Mouse (Mus musculus): Measurements from ENCODE around the gene Usp37. TPM values are rescaled to one million over a fixed set of nuclear protein-coding genes. Genes with fewer than 3 reads are reported as not detected.
A peak's percentile ranks its signal among the peaks of the same experiment; 100 is the strongest.
"Not testable (repeated sequence)": the region's sequence is repeated elsewhere in the genome, so short reads cannot be mapped to it uniquely, and the experiment has no call there.

The Usp37 gene
- polyA plus RNA-seq, 1 experiment from 2014 or later: 20.9 TPM

- Histone ChIP-seq H3K4me2 (ENCODE audit: low read depth, low read length) (no peak within 1 kb of the TSS), H3K9me3 (ENCODE audit: control insufficient read depth, low read length) (no peaks in the 10 kb centered on the region), H3K27me3 (replicated peaks; ENCODE audit: control insufficient read depth, insufficient read depth, low read length) (0 out of 2 replicates have a peak, but pooled peaks cover 2% of the 10 kb centered on the region), H3K9ac (ENCODE audit: low read depth, low read length) (no peak within 1 kb of the TSS), H3K4me1 (ENCODE audit: control insufficient read depth, insufficient read depth, low read length) (no peaks in the 10 kb centered on the region), H3K27ac (ENCODE audit: low read length) (no peak within 1 kb of the TSS), H3K4me3 (ENCODE audit: low read length) (no peak within 1 kb of the TSS), H3K36me3 (ENCODE audit: control insufficient read depth, insufficient read depth, low read length) (no peaks in the 10 kb centered on the region)
- 6% methylated on average over 6 of the region's 6 CpGs for WGBS
- ATAC-seq: no peak
Measured at GRCm38 (mm10) chr1:74542451-74542961, 1.6 kb downstream of the Usp37 start, which contains the start of gene Plcd4. Gene Plcd4 (plus strand): TSS chr1:74542888.

DNA sequence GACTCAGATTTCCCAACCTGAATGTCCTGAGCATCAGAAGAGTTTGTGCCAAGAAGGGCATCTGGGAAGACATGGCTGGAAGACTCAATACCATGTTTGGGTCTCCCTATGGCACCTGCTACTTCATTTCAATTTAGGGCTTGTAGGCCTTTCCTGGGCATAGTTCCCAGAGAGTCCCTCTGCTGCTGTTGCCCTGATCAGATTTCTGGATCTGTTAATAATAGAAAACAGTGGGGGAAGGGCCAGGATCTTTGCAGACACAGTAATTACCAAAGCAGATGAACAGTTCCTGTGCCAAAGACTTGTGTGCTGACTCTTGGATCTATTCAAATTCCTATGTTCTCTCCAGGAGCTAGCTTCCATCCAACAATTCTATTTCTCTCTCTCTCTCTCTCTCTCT is 5.4 kb downstream of the Usp37 start:
- Histone ChIP-seq H3K4me1 (ENCODE audit: control insufficient read depth, insufficient read depth, low read length) (no peaks in the 10 kb centered on the region), H3K4me2 (ENCODE audit: low read depth, low read length) (no peak overlapping the region), H3K27me3 (replicated peaks; ENCODE audit: control insufficient read depth, insufficient read depth, low read length) (0 out of 2 replicates have a peak, but pooled peaks cover 2% of the 10 kb centered on the region), H3K36me3 (ENCODE audit: control insufficient read depth, insufficient read depth, low read length) (no peaks in the 10 kb centered on the region), H3K4me3 (ENCODE audit: low read length) (no peak overlapping the region), H3K9ac (ENCODE audit: low read depth, low read length) (no peak overlapping the region), H3K27ac (ENCODE audit: low read length) (no peak overlapping the region), H3K9me3 (ENCODE audit: control insufficient read depth, low read length) (no peaks in the 10 kb centered on the region)
- no peak for ATAC-seq

GRCm38 (mm10) chr1:74528589-74528988 is 15.5 kb downstream of the Usp37 start:
- no peaks in the 10 kb centered on the region for H3K27me3 ChIP-seq (replicated peaks; ENCODE audit: control insufficient read depth, insufficient read depth, low read length)
- 95% methylated on average over 7 of the region's 7 CpGs for WGBS
- no peak overlapping the region for H3K9ac ChIP-seq (ENCODE audit: low read depth, low read length)
- no peaks in the 10 kb centered on the region for H3K4me1 ChIP-seq (ENCODE audit: control insufficient read depth, insufficient read depth, low read length)
- peaks cover 6% of the 10 kb centered on the region; the same call in 1 of the 2 replicates for H3K36me3 ChIP-seq (ENCODE audit: control insufficient read depth, insufficient read depth, low read length)
- H3K9me3 ChIP-seq (ENCODE audit: control insufficient read depth, low read length): no peaks in the 10 kb centered on the region
- no peak overlapping the region for H3K27ac ChIP-seq (ENCODE audit: low read length)
- no peak overlapping the region for H3K4me3 ChIP-seq (ENCODE audit: low read length)
- ATAC-seq: no peak
- H3K4me2 ChIP-seq (ENCODE audit: low read depth, low read length): no peak overlapping the region

GRCm38 (mm10) chr1:74524746-74525145 is 19.3 kb downstream of the Usp37 start:
- H3K9ac ChIP-seq (ENCODE audit: low read depth, low read length): no peak overlapping the region
- H3K27me3 ChIP-seq (replicated peaks; ENCODE audit: control insufficient read depth, insufficient read depth, low read length): no peaks in the 10 kb centered on the region
- 86% methylated on average over 4 of the region's 4 CpGs for WGBS
- no peak overlapping the region for H3K4me2 ChIP-seq (ENCODE audit: low read depth, low read length)
- ATAC-seq: no peak
- H3K4me1 ChIP-seq (ENCODE audit: control insufficient read depth, insufficient read depth, low read length): no peaks in the 10 kb centered on the region
- 0 out of 2 replicates have a peak, but pooled peaks cover 6% of the 10 kb centered on the region for H3K36me3 ChIP-seq (ENCODE audit: control insufficient read depth, insufficient read depth, low read length)
- no peaks in the 10 kb centered on the region for H3K9me3 ChIP-seq (ENCODE audit: control insufficient read depth, low read length)
- H3K27ac ChIP-seq (ENCODE audit: low read length): no peak overlapping the region
- H3K4me3 ChIP-seq (ENCODE audit: low read length): no peak overlapping the region

GRCm38 (mm10) chr1:74519875-74520274 is 24.2 kb downstream of the Usp37 start:
- H3K36me3 ChIP-seq (ENCODE audit: control insufficient read depth, insufficient read depth, low read length): peaks cover 6% of the 10 kb centered on the region; the same call in 1 of the 2 replicates

DNA sequence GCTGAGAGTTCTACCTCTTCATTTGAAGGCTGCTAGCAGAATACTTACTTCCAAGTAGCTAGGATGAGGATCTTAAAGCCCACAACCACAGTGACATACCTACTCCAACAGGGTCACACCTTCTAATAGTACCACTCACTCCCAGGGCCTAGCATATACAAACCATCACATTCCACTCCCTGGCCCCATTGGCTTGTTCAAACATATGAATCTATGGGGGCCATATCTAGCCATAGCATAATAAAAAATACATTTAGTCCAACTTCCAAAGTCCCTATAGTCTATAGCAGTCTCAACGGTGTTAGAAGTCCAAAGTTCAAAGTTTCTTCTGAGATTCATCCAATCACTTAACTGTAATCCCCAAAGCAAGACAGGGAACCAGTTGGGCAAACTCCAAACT is 31.1 kb downstream of the Usp37 start:
- H3K27me3 ChIP-seq (replicated peaks; ENCODE audit: control insufficient read depth, insufficient read depth, low read length); H3K9ac ChIP-seq (ENCODE audit: low read depth, low read length); H3K4me1 ChIP-seq (ENCODE audit: control insufficient read depth, insufficient read depth, low read length); H3K27ac ChIP-seq (ENCODE audit: low read length); H3K36me3 ChIP-seq (ENCODE audit: control insufficient read depth, insufficient read depth, low read length); H3K4me3 ChIP-seq (ENCODE audit: low read length); H3K4me2 ChIP-seq (ENCODE audit: low read depth, low read length); H3K9me3 ChIP-seq (ENCODE audit: control insufficient read depth, low read length): not testable (repeated sequence)
- peak; percentile 61 for ATAC-seq
- WGBS: 70% methylated on average over 1 of the region's 1 CpGs

More at GRCm38 (mm10) chr1:74519875-74520274, 24.2 kb downstream of the Usp37 start:
- Histone ChIP-seq H3K27me3 (replicated peaks; ENCODE audit: control insufficient read depth, insufficient read depth, low read length) (no peaks in the 10 kb centered on the region), H3K4me3 (ENCODE audit: low read length) (no peak overlapping the region), H3K4me1 (ENCODE audit: control insufficient read depth, insufficient read depth, low read length) (no peaks in the 10 kb centered on the region), H3K9me3 (ENCODE audit: control insufficient read depth, low read length) (no peaks in the 10 kb centered on the region), H3K27ac (ENCODE audit: low read length) (no peak overlapping the region), H3K9ac (ENCODE audit: low read depth, low read length) (no peak overlapping the region), H3K4me2 (ENCODE audit: low read depth, low read length) (no peak overlapping the region)
- ATAC-seq: no peak

DNA sequence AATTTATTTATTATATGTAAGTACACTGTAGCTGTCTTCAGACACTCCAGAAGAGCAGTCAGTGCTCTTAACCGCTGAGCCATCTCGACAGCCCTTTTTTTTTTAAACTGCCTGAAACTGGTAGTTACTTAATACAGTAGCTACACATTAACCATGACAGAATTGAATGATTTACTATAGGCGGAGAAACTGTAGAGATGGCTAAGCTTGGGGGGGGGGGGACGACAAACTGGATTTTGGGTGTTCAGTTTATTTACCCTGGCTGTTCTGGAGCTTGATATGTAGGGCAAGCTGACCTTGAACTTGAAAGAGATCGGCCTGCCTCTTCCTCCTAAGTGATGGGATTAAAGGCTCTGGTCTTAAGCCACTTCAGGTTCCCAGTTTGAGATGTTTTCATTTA is 32.8 kb downstream of the Usp37 start:
- 79% methylated on average over 5 of the region's 5 CpGs for WGBS
- no peak overlapping the region for H3K9ac ChIP-seq (ENCODE audit: low read depth, low read length)
- no peak overlapping the region for H3K4me2 ChIP-seq (ENCODE audit: low read depth, low read length)
- no peak overlapping the region for H3K4me3 ChIP-seq (ENCODE audit: low read length)
- H3K27ac ChIP-seq (ENCODE audit: low read length): no peak overlapping the region
- H3K4me1 ChIP-seq (ENCODE audit: control insufficient read depth, insufficient read depth, low read length): peaks cover 9% of the 10 kb centered on the region
- H3K9me3 ChIP-seq (ENCODE audit: control insufficient read depth, low read length): no peaks in the 10 kb centered on the region
- no peaks in the 10 kb centered on the region for H3K36me3 ChIP-seq (ENCODE audit: control insufficient read depth, insufficient read depth, low read length)
- ATAC-seq: no peak
- H3K27me3 ChIP-seq (replicated peaks; ENCODE audit: control insufficient read depth, insufficient read depth, low read length): no peaks in the 10 kb centered on the region

- peak overlapping the region; percentile 89 for H3K4me2 ChIP-seq (ENCODE audit: low read depth, low read length)
- H3K27me3 ChIP-seq (replicated peaks; ENCODE audit: control insufficient read depth, insufficient read depth, low read length): no peaks in the 10 kb centered on the region
- H3K9me3 ChIP-seq (ENCODE audit: control insufficient read depth, low read length): no peaks in the 10 kb centered on the region
- no peaks in the 10 kb centered on the region for H3K36me3 ChIP-seq (ENCODE audit: control insufficient read depth, insufficient read depth, low read length)
- peak overlapping the region; percentile 69; the same call in 1 of the 2 replicates for H3K4me3 ChIP-seq (ENCODE audit: low read length)
- H3K9ac ChIP-seq (ENCODE audit: low read depth, low read length): no peak overlapping the region; the same call in 1 of the 2 replicates
- peaks cover 9% of the 10 kb centered on the region for H3K4me1 ChIP-seq (ENCODE audit: control insufficient read depth, insufficient read depth, low read length)
- 84% methylated on average over 2 of the region's 2 CpGs for WGBS
- ATAC-seq: no peak
- H3K27ac ChIP-seq (ENCODE audit: low read length): no peak overlapping the region
Measured at GRCm38 (mm10) chr1:74507780-74508179, 36.3 kb downstream of the Usp37 start.

GRCm38 (mm10) chr1:74506471-74506881 is 37.6 kb downstream of the Usp37 start:
- peak overlapping the region; percentile 89 for H3K4me2 ChIP-seq (ENCODE audit: low read depth, low read length)
- peak overlapping the region; percentile 81 for H3K27ac ChIP-seq (ENCODE audit: low read length)
- under 1% methylated on average over 33 of the region's 34 CpGs for WGBS
- H3K4me3 ChIP-seq (ENCODE audit: low read length): peak overlapping the region; percentile 69
- ATAC-seq: peak; percentile 22
- no peaks in the 10 kb centered on the region for H3K36me3 ChIP-seq (ENCODE audit: control insufficient read depth, insufficient read depth, low read length)
- H3K27me3 ChIP-seq (replicated peaks; ENCODE audit: control insufficient read depth, insufficient read depth, low read length): no peaks in the 10 kb centered on the region
- peak overlapping the region; percentile 89 for H3K9ac ChIP-seq (ENCODE audit: low read depth, low read length)
- peaks cover 9% of the 10 kb centered on the region for H3K4me1 ChIP-seq (ENCODE audit: control insufficient read depth, insufficient read depth, low read length)
- no peaks in the 10 kb centered on the region for H3K9me3 ChIP-seq (ENCODE audit: control insufficient read depth, low read length)

Data from intestine, embryonic 16.5 days (tissue).